Mouse (Mus musculus) pancreas, adult 10 weeks (tissue): ENCODE data around the gene Olfr744. TPM values are rescaled to one million over a fixed set of nuclear protein-coding genes. Genes with fewer than 3 reads are reported as not detected.

Experiments
- polyA plus RNA-seq: library from polyadenylated mRNA; stranded (reverse); fragments of 350-450 nt; fragmentation: Illumina TruSeq; extraction: RNeasy Lipid Tissue Mini Kit (QIAGEN cat#74804); gene quantifications from one replicate; pipeline ENCODE4 v1.2.3, GENCODE M21; 2015; ENCODE audit warnings: low read depth, low replicate concordance; ENCODE audit not compliant: insufficient read depth

The Olfr744 gene
- not detected for polyA plus RNA-seq

DNA sequence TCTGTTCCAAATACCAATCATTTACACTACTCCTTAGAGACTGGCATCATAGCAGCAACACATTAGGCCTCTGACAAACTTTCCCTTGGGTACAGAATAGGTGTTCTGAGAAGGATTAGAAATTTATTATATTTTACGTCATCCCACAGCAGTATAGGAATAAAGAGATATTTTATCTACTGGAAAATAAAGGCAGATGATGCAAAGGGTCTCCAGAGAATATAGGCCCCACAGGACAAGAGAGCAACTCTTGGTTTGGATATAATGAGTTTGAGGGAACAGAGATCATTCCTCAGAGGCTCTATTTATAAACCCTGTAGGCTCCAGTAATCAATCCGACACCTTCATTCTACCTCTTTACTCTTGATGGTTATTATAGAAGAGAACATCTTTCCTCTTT lies at the start of gene Olfr744:
TSS of gene Olfr744 (plus strand) at position 301 of the 400 bp plus-strand sequence.

DNA sequence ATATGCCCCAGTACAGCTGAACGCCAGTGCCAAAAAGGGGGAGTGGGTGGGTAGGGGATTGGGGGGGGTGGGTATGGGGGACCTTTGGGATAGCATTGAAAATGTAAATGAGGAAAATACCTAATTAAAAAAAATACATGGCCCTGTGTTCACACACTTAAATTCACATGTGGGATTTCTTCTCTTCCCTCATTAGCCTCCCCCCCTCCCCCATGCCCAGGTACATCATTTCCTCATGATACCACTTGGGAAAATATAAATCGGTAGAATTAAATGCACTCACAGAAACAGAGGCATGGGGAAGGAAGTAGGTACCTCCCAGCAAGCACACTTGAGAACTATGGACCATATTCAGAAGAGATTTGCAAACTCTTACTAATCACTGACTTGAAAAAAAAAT lies 24.4 kb downstream of the Olfr744 start, which contains the start of gene Olfr745:
TSS of gene Olfr745 (plus strand) at position 301 of the 400 bp plus-strand sequence.

DNA sequence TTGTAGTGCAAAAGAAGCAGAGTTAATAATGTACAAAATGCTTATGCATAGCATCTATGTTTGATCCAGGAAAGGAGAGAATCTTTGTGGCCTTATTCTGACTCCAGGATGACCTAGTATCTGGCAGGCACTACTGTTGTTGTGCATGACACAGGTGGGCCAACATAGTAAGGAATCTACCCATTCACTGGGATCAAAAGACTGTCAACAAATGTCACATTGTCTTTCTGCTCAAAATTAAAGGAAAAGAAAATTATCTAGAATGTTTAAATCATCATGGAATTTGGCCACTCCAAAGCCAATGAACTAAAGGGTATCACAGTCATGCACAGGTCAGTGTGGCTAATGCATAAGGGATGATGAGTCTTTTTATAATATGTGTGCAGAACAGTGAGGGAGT lies 32.1 kb downstream of the Olfr744 start, which contains the start of gene Olfr746:
TSS of gene Olfr746 (plus strand) at position 301 of the 400 bp plus-strand sequence.

Other genes starting within 250 kb of the Olfr744 start
- not detected for gene Olfr736, start 233.7 kb upstream of the Olfr744 start, polyA plus RNA-seq
- not detected for gene Olfr738, start 207.3 kb upstream of the Olfr744 start, polyA plus RNA-seq
- not detected for gene Olfr739, start 196.3 kb upstream of the Olfr744 start, polyA plus RNA-seq
- gene Olfr740, start 169.3 kb upstream of the Olfr744 start, polyA plus RNA-seq: not detected
- gene Olfr741, start 142.1 kb upstream of the Olfr744 start, polyA plus RNA-seq: not detected
- gene Olfr742, start 111.3 kb upstream of the Olfr744 start, polyA plus RNA-seq: not detected
- gene Olfr743, start 93.0 kb upstream of the Olfr744 start, polyA plus RNA-seq: not detected
- gene Olfr745, start 24.5 kb downstream of the Olfr744 start, polyA plus RNA-seq: not detected
- not detected for gene Olfr746, start 32.2 kb downstream of the Olfr744 start, polyA plus RNA-seq
- not detected for gene Olfr747, start 78.3 kb downstream of the Olfr744 start, polyA plus RNA-seq
- not detected for gene Olfr748, start 92.5 kb downstream of the Olfr744 start, polyA plus RNA-seq
- not detected for gene Olfr749, start 130.2 kb downstream of the Olfr744 start, polyA plus RNA-seq
- 10.5 TPM for gene Ttc5, start 170.6 kb downstream of the Olfr744 start, polyA plus RNA-seq
- gene Ccnb1ip1, start 192.9 kb downstream of the Olfr744 start, polyA plus RNA-seq: not detected
- gene Parp2, start 193.0 kb downstream of the Olfr744 start, polyA plus RNA-seq: 28.7 TPM